Mouse (Mus musculus) embryonic facial prominence, embryonic 11.5 days (tissue): Measurements from ENCODE around the gene Tacc3. TPM values are rescaled to one million over a fixed set of nuclear protein-coding genes. Genes with fewer than 3 reads are reported as not detected.

Experiments used
- ATAC-seq: fragments of 200-750 bp; cut with Nextera tagmentation; replicated peaks from 2 replicates; pipeline ENCODE4 v1.8.0; 2017; ENCODE audit warnings: low read depth; ENCODE audit not compliant: insufficient number of reproducible peaks, low FRiP score, low TSS enrichment
- DNase-seq: peaks from one replicate; pipeline ENCODE4 v3.0.0-alpha.2; 2015; ENCODE audit warnings: low spot score
- H3K27ac ChIP-seq: fragments of 300-500 bp; sonication (generic); replicated peaks from 2 replicates; pipeline ENCODE4 v1.5.1; 2014; ENCODE audit warnings: mild to moderate bottlenecking, low read depth, low read length, control low read depth
- H3K27me3 ChIP-seq: fragments of 300-500 bp; sonication (generic); 2 replicates; pipeline ENCODE4 v1.6.1; 2014; ENCODE audit warnings: mild to moderate bottlenecking, low read length, moderate library complexity, mixed read lengths; ENCODE audit not compliant: control insufficient read depth, insufficient read depth
- H3K36me3 ChIP-seq: fragments of 300-500 bp; sonication (generic); replicated peaks from 2 replicates; pipeline ENCODE4 v1.6.1; 2014; ENCODE audit warnings: low read depth, mild to moderate bottlenecking, low read length, moderate library complexity, mixed read lengths; ENCODE audit not compliant: control insufficient read depth, insufficient read depth
- H3K4me1 ChIP-seq: fragments of 300-500 bp; sonication (generic); 2 replicates; pipeline ENCODE4 v1.6.1; 2014; ENCODE audit warnings: low read length, mixed read lengths; ENCODE audit not compliant: control insufficient read depth, insufficient read depth
- H3K4me2 ChIP-seq: fragments of 300-500 bp; sonication (generic); 2 replicates; pipeline ENCODE4 v1.6.1; 2014; ENCODE audit warnings: low read depth, mild to moderate bottlenecking, control low read depth, low read length, moderate library complexity
- H3K4me3 ChIP-seq: fragments of 300-500 bp; sonication (generic); 2 replicates; pipeline ENCODE4 v1.5.1; 2014; ENCODE audit warnings: low read depth, low read length, control low read depth
- H3K9ac ChIP-seq: fragments of 300-500 bp; sonication (generic); replicated peaks from 2 replicates; pipeline ENCODE4 v1.6.1; 2014; ENCODE audit warnings: mild to moderate bottlenecking, control low read depth, low read length
- H3K9me3 ChIP-seq: fragments of 300-500 bp; sonication (generic); replicated peaks from 2 replicates; pipeline ENCODE4 v1.6.1; 2016; ENCODE audit warnings: mild to moderate bottlenecking, low read length, inconsistent platforms, mixed read lengths; ENCODE audit not compliant: control insufficient read depth
- WGBS: fragments of 180-500 bp; shearing (Covaris S2); extraction: QIAGEN DNeasy Blood & Tissue Kit; methylation state at CpG from one replicate; pipeline ENCODE4 v1.1.7; 2014; 5-methylcytosine and 5-hydroxymethylcytosine counted together
- polyA plus RNA-seq: library from polyadenylated mRNA; unstranded; fragments of >200 nt; fragmentation: Nextera tagmentation; extraction: Ambion mirVana; gene quantifications from 2 replicates; pipeline ENCODE4 v1.2.1, GENCODE M21; 2014

Gene Tacc3
- polyA plus RNA-seq, result 318 and 328 TPM in 2 replicates

- DNase-seq (peak; percentile 99), ATAC-seq (peak; percentile 95)
- H3K27ac ChIP-seq, result peak within 1 kb of the TSS; percentile 82
- H3K4me3 ChIP-seq, result peak within 1 kb of the TSS; percentile 82
- under 1% methylated on average over 60 of the region's 60 CpGs for WGBS
- H3K4me1 ChIP-seq, result 0 out of 2 replicates have a peak, but pooled peaks cover 2% of the 10 kb centered on the region
- H3K27me3 ChIP-seq, result no peaks in the 10 kb centered on the region
- no peaks in the 10 kb centered on the region for H3K9me3 ChIP-seq
- H3K9ac ChIP-seq, result peak within 1 kb of the TSS; percentile 83
- H3K4me2 ChIP-seq, result peak within 1 kb of the TSS; percentile 83
- peaks cover 7% of the 10 kb centered on the region for H3K36me3 ChIP-seq
Observed at GRCm38 (mm10) chr5:33657787-33658663, at the start of gene Tacc3, which contains the start of gene Tmem129. Gene Tacc3, plus strand, starts transcription at chr5:33658128. Gene Tmem129, minus strand, starts transcription at chr5:33658416.

DNA sequence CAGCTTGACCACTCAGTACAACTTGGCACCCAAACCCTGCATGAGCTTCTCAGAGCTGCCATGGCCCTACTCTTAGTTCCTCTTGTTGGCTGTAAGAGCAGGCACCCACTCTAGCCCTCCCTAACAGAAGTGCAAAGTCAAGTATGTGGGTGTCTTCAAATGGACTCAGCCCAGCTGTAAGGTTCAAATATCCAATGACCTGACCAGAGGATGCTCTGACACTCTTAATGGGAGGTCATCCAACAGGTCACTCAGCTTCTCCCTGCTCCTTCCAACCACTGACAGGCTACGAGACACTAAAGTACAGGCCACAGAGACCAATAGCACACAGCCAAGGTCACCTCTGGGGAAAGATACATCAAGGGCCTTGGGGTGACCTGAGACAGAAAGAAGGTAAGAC lies 48.7 kb upstream of the Tacc3 start:
- H3K36me3 ChIP-seq, result peaks cover 10% of the 10 kb centered on the region
- ATAC-seq (no peak), DNase-seq (no peak)
- 83% methylated on average over 1 of the region's 1 CpGs for WGBS
- H3K4me3 ChIP-seq, result no peak overlapping the region
- no peak overlapping the region for H3K4me2 ChIP-seq
- no peak overlapping the region for H3K27ac ChIP-seq
- no peak overlapping the region for H3K9ac ChIP-seq
- H3K9me3 ChIP-seq, result no peaks in the 10 kb centered on the region
- H3K27me3 ChIP-seq, result no peaks in the 10 kb centered on the region
- H3K4me1 ChIP-seq, result no peaks in the 10 kb centered on the region

GRCm38 (mm10) chr5:33611795-33612194 lies 46.1 kb upstream of the Tacc3 start:
- H3K4me1 ChIP-seq, result no peaks in the 10 kb centered on the region
- H3K36me3 ChIP-seq, result peaks cover 10% of the 10 kb centered on the region
- no peak overlapping the region for H3K4me2 ChIP-seq
- DNase-seq (no peak), ATAC-seq (no peak)
- no peaks in the 10 kb centered on the region for H3K27me3 ChIP-seq
- WGBS, result 96% methylated on average over 1 of the region's 1 CpGs
- no peak overlapping the region for H3K9ac ChIP-seq
- H3K4me3 ChIP-seq, result no peak overlapping the region
- no peaks in the 10 kb centered on the region for H3K9me3 ChIP-seq
- H3K27ac ChIP-seq, result no peak overlapping the region

GRCm38 (mm10) chr5:33614391-33614790 lies 43.5 kb upstream of the Tacc3 start:
- Histone ChIP-seq H3K9ac (no peak overlapping the region), H3K36me3 (peaks cover 7% of the 10 kb centered on the region), H3K4me2 (no peak overlapping the region), H3K27me3 (no peaks in the 10 kb centered on the region), H3K27ac (no peak overlapping the region), H3K9me3 (no peaks in the 10 kb centered on the region), H3K4me1 (no peaks in the 10 kb centered on the region), H3K4me3 (no peak overlapping the region)
- DNase-seq (no peak), ATAC-seq (no peak)
- WGBS, result 85% methylated on average over 6 of the region's 6 CpGs

DNA sequence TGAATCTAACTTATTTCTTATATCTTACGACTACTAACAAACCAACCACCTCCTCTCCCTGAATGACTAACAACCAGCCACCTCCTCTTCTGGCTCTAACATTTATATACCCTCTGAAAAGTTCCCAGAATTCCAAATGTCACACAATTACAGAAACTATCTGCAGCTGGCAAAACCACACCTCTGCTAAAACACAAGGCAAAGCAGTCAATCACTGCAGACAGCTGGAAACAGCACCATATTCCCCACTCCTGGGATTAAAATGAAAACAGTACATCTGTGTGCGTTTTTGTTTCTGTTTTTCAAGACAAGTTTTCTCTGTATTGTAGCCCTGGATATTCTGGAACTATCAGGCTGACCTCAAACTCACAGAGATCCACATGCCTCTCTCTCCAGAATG lies 35.3 kb upstream of the Tacc3 start:
- Histone ChIP-seq H3K4me2 (no peak overlapping the region), H3K9ac (no peak overlapping the region), H3K27ac (no peak overlapping the region), H3K36me3 (no peaks in the 10 kb centered on the region; the same call in 1 of the 2 replicates), H3K4me3 (no peak overlapping the region), H3K27me3 (no peaks in the 10 kb centered on the region), H3K9me3 (no peaks in the 10 kb centered on the region), H3K4me1 (no peaks in the 10 kb centered on the region)
- 92% methylated on average over 2 of the region's 2 CpGs for WGBS
- DNase-seq (no peak), ATAC-seq (no peak)

DNA sequence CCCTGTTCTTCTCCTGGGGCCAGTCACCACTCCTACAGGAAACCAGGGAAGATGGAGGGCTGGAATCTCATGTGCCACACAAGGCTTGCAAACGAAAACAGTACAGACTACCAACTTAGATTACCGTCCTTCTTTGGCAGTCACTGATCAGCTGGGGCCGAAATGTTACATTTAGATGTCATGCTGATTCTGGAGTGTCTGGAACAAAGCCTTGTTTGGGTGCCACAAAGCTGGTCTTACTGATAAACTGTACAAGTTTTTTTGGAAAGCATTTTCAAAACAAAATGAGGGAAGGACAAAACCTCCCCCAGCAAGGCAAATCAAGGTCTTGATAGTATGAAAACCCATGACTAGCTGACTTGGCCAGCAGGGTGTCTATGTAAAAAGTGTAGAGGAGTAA lies 34.2 kb upstream of the Tacc3 start:
- Histone ChIP-seq H3K27ac (no peak overlapping the region), H3K4me2 (no peak overlapping the region), H3K4me3 (no peak overlapping the region), H3K36me3 (no peaks in the 10 kb centered on the region; the same call in 1 of the 2 replicates), H3K9me3 (no peaks in the 10 kb centered on the region), H3K9ac (no peak overlapping the region), H3K27me3 (no peaks in the 10 kb centered on the region), H3K4me1 (0 out of 2 replicates have a peak, but pooled peaks cover 2% of the 10 kb centered on the region)
- WGBS, result 79% methylated on average over 3 of the region's 3 CpGs
- ATAC-seq (no peak), DNase-seq (no peak)

DNA sequence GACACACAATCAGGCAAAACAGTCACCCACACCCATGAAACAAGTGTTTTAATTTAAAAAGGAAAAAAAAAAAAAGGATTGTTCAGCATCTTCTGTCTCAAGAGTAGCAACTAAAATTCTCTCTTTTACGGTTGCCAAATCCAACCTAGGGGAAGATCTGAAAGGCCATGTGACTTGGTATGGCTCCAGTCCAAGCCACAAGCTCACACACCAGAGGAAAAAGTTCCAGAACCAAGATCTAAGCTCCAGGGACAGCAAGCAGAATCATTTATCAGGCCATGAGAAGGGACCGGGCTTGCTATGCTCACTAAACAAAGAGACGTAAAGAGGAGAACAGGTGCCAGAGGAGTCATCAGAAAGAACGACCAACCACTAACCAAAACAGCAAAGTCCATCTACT lies 30.0 kb upstream of the Tacc3 start:
- Histone ChIP-seq H3K9me3 (no peaks in the 10 kb centered on the region), H3K4me3 (peak overlapping the region; percentile 76; the same call in 1 of the 2 replicates), H3K9ac (no peak overlapping the region), H3K4me2 (peak overlapping the region; percentile 26), H3K36me3 (no peaks in the 10 kb centered on the region; the same call in 1 of the 2 replicates), H3K27me3 (no peaks in the 10 kb centered on the region), H3K27ac (no peak overlapping the region), H3K4me1 (0 out of 2 replicates have a peak, but pooled peaks cover 2% of the 10 kb centered on the region)
- DNase-seq (no peak), ATAC-seq (no peak)
- WGBS, result 60% methylated on average over 4 of the region's 4 CpGs

GRCm38 (mm10) chr5:33628820-33629300 lies 29.1 kb upstream of the Tacc3 start:
- DNase-seq (peak; percentile 62), ATAC-seq (no peak; the same call in 1 of the 2 replicates)
- H3K36me3 ChIP-seq, result no peaks in the 10 kb centered on the region
- no peaks in the 10 kb centered on the region for H3K9me3 ChIP-seq
- peak overlapping the region; percentile 76 for H3K4me3 ChIP-seq
- H3K4me1 ChIP-seq, result 0 out of 2 replicates have a peak, but pooled peaks cover 2% of the 10 kb centered on the region
- peak overlapping the region; percentile 26 for H3K4me2 ChIP-seq
- H3K9ac ChIP-seq, result peak overlapping the region; percentile 64
- under 1% methylated on average over 24 of the region's 24 CpGs for WGBS
- peak overlapping the region; percentile 11 for H3K27ac ChIP-seq
- no peaks in the 10 kb centered on the region for H3K27me3 ChIP-seq
